Mouse (Mus musculus) mouse embryonic stem cell (cell line): ENCODE results near the gene Myo9a.

ENCODE experiments used
- in situ Hi-C, 2 experiments: fragments of 300-500 bp; cut with MboI; formaldehyde crosslinking; loops; 1 replicate in 1 of 2; 3 replicates in 1 of 2; pipeline ENCODE4 v1.14.3; 2019 to 2020; ENCODE audit warnings: low sequenced_read_pairs in 2 of 2, low pct_unique_long_range_greater_than_20kb in 1 of 2, mixed read lengths in 1 of 2; ENCODE audit not compliant: unreplicated experiment in 1 of 2

Myo9a gene

DNA sequence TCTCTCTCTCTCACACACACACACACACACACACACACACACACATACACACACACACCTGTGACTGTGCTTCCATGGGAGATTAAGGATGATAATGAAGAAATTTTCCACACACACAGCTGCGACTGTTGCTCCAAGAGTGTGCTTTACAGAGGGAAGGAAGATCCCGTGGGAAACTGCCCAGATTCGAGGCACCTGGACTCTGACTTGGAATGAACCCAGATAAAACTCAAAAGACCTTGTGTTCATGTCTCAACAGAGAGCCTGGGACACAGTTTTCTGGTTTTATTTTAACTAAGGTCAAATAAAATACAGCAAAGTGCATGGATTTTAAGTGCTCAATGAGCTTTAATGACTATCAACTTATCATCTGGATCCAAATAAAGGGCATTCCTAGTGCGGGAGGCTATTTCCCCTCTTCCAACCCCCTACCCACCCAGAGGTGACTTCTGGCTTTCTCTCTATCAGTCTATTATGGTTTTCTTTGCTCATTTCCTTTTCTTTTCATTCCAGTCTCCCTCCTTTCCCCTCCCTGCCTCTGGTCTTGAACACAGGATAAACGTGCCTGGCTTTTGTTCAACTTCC lies 191.9 kb downstream of the Myo9a start:
- in situ Hi-C loops, result no loop called here

GRCm38 (mm10) chr9:59943826-59944225 lies 193.1 kb downstream of the Myo9a start:
- in situ Hi-C loops, result no loop called here

DNA sequence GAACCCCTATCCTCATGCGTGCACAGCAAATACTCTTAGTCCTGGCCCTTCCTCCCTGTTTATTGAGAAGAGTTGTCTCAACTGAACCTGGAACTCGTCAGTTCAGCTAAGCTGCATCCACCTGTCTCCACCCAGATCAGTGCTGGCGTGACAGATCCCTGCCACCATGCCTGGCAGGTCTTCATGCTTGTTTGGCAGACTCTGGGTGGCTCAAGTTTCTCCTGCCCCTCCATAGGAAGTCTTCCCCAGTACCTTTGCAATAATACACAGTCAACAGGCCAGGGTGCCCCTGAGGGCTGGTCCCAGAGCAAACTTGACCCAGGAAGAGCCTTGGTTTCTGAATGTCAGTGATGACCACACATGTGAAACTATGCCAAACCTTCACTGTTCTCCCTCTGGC lies 194.5 kb downstream of the Myo9a start:
- in situ Hi-C loops, result no loop called here

- in situ Hi-C loops, result no loop called here
Observed at GRCm38 (mm10) chr9:59947271-59947670, 196.6 kb downstream of the Myo9a start.

GRCm38 (mm10) chr9:59948226-59948625 lies 197.5 kb downstream of the Myo9a start:
- in situ Hi-C loops, result no loop called here

GRCm38 (mm10) chr9:59948691-59949250 lies 198.1 kb downstream of the Myo9a start:
- in situ Hi-C loops, result no loop called here

- in situ Hi-C loops, result no loop called here
Observed at GRCm38 (mm10) chr9:59949511-59949910, 198.8 kb downstream of the Myo9a start.

- in situ Hi-C loops, result loop anchor here in 1 of 2 experiments (10.0 kb wide), 1 partner anchor 225 kb away; no protein-coding TSS in a partner anchor
Observed at GRCm38 (mm10) chr9:59949981-59950380, 199.3 kb downstream of the Myo9a start.

DNA sequence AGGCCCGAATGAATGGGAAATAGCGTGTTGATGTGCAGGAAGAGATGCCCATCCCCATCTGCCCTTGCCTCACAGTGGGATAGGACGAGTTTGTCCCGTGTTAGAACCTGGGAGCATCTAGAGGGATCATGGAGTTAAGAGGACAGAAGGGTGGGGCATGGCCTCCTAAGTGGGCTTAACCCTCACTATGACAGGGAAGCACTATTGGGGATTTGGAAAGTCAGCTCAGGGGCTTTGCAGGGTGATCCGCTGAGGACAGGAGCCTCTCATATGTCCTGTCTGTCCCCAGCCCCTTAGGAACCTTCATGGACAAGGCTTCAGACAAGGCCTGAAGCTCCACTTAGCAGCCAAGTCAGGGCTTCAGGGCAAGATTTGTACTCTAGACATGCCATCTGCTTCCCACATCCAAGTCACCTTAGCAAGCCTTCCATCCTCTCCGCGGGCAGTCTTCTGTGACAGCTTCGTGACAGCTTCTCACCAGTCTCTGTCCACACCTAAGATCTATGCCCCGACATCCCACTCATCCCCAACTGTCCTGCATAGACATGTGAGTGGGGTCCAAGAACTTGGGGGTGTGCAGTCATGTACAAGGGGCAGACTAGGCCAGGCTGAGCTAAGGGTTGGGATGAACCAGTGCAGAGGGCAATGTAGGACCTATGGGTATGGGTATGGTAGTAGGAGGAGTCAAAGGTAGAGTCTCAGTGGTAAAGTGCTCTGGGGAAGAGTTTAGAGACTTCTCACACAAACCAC lies 200.5 kb downstream of the Myo9a start:
- in situ Hi-C loops, result loop anchor here in 1 of 2 experiments (10.0 kb wide), 1 partner anchor 226 kb away; no protein-coding TSS in a partner anchor

DNA sequence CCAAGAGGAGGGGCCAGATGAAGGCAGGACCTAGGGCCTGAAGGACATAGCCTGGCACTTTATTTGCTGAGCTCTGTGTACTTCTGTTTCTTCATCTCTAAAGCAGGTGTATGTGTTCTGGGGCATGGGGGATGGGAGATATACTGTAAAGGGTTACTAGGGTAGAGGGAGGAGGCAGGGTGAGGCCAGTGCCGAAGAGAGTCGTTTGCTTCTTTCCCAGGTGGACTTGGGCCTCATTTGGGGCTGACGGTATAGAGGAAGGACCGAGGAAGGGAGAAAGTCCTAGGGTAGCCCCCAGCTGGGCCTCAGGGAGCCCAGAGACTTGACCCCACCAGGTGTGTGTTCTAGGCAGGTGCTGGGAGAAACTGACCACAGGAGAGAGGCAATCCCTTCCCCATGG lies 201.2 kb downstream of the Myo9a start:
- in situ Hi-C loops, result loop anchor here in 1 of 2 experiments (10.0 kb wide), 1 partner anchor 227 kb away; no protein-coding TSS in a partner anchor

DNA sequence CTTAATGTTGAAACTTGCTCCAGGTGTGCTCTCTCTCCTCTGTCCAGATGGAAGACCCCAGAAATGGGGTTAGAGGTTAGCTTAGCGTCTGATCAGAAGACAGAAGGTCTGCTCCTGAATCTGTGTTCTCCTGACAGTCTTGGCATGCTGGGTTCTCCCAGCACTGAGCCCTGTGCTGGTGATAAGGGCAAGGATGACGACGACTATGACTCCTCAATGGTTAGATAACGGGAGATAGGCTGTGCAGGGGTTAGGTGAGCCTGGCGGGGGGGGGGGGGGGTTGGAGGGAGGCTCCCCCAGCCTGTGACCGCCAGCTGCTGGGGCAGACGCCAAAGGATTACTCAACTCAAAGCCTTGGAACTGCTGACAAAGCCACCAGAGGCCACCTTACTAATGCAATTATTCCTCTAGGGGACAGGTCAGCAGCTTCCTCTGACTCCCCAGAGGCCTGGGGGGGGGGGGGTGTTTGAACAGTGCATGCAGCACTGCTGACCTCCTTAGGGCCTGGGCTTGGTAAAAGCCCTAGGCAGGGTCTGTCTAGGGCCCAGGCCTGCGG lies 201.9 kb downstream of the Myo9a start:
- in situ Hi-C loops, result loop anchor here in 1 of 2 experiments (10.0 kb wide), 1 partner anchor 228 kb away; no protein-coding TSS in a partner anchor

DNA sequence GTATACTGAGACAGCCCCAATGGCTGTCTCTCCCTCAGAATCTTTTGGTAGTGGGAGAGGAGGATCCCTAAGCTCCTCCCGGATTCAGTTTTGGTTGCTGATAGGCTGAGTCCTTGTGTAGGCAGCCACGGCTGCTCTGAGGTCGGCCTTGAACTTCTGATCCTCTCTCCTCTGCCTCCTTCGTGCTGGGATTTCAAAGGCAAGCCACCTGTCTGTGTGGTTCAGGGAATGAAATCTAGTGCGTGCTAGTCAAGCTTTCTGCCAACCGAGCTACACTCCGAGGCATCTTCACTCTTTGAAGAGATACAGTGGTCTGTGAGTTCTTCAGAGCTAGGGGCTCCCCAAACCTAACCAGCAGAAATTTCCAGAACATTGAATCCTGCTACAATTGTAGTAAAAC lies 202.9 kb downstream of the Myo9a start:
- in situ Hi-C loops, result loop anchor here in 1 of 2 experiments (10.0 kb wide), 1 partner anchor 229 kb away; no protein-coding TSS in a partner anchor

- in situ Hi-C loops, result loop anchor here in 1 of 2 experiments (10.0 kb wide), 1 partner anchor 230 kb away; no protein-coding TSS in a partner anchor
Observed at GRCm38 (mm10) chr9:59955199-59955598, 204.5 kb downstream of the Myo9a start.

DNA sequence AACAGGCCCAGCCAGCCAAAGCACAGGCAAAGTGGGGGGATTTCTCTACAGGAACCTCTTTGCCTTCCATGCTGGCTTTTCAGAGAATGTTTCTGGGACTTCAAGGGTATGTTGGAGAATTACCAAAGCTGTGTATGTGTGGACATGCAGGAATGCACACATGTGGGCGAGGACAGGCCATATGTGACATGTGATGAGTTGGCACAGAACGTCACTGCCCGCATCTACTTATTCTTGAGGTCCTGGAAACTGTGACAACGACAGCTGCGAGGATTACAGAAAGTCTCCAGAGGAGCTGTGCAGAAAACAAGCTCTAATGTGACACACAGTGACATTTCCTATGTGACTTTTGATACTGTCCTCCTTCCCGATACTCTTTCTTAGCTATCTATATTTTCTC lies 205.0 kb downstream of the Myo9a start:
- in situ Hi-C loops, result loop anchor here in 1 of 2 experiments (10.0 kb wide), 1 partner anchor 231 kb away; no protein-coding TSS in a partner anchor

DNA sequence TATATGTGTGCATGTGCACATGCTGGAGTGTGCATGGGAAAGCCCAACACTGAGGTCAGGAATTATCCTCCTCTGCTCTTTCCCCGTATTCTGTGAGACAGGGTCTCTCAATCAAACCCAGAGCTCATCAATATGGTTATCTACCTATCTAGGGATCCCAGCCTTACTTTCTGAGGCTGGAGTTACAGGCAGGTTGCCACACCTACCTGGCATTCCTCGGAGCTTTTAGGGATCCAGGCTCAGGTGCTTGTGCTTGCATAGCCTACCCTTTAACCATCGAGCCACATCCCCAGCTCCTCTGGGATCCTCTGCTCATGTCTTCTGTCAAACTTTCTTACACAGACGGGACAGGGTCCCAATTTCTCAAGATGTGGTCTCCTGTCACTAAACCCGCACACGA lies 205.8 kb downstream of the Myo9a start:
- in situ Hi-C loops, result loop anchor here in 1 of 2 experiments (10.0 kb wide), 1 partner anchor 232 kb away; no protein-coding TSS in a partner anchor

DNA sequence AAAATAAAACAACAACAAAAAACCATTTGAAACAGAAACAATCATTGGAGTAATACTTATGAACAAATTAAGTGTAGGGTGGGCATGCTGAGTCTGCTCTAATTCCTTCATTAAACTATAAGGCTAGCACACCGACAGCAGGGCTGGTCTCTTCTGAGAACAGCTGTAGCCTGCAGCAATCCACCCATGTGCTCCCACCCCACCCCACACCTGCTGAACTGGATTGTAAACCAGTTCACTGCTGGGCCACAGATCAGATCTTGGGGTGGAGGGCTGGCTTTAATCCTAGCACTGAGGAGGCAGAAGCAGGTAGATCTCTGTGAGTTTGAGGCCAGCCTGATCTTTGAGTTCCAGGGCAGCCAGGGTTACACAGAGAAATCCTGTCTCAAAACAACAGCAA lies 207.4 kb downstream of the Myo9a start:
- in situ Hi-C loops, result loop anchor here in 1 of 2 experiments (10.0 kb wide), 1 partner anchor 233 kb away; no protein-coding TSS in a partner anchor

DNA sequence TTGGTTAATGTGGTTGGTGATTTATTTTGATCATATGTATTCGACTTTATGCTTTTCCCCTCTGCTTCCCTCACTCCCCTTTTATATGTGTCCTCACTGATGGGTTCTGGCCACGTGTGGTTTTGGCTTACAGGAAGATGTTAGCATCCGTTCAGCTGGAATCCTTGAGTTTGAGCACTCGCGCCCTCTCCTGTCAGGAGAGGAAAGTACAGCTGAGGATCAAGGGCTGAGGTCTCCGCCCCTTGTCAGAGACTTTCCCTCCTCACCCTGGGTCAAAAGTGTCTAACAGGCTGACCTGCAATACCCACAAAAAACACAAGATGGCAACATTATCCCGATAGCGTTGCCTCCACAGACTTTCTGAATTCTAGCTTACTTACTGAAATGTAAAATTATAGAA lies 208.6 kb downstream of the Myo9a start:
- in situ Hi-C loops, result loop anchor here in 1 of 2 experiments (10.0 kb wide), 1 partner anchor 234 kb away; no protein-coding TSS in a partner anchor

GRCm38 (mm10) chr9:59960559-59960958 lies 209.9 kb downstream of the Myo9a start, which contains the start of gene Nr2e3:
TSS of gene Nr2e3 (minus strand) at chr9:59960659.
- in situ Hi-C loops, result no loop called here
